Mouse (Mus musculus): ENCODE measurements around the gene Ppp1r3c. TPM values are rescaled to one million over a fixed set of nuclear protein-coding genes. Genes with fewer than 3 reads are reported as not detected.

Ppp1r3c gene
- polyA plus RNA-seq, 1 experiment, result 88.4 TPM

Other genes with a start within 250 kb of the Ppp1r3c start
- gene Hectd2, start 182.0 kb downstream of the Ppp1r3c start, polyA plus RNA-seq (2012; ENCODE audit: insufficient read depth, insufficient read length, missing spikeins), result 0.33 and 0.99 TPM in 2 replicates
- 31.2 and 34.7 TPM in 2 replicates for gene Tnks2, start 97.6 kb upstream of the Ppp1r3c start, polyA plus RNA-seq (2012; ENCODE audit: insufficient read depth, insufficient read length, missing spikeins)
- gene Fgfbp3, start 183.0 kb upstream of the Ppp1r3c start, polyA plus RNA-seq (2012; ENCODE audit: insufficient read depth, insufficient read length, missing spikeins), result 1.1 and 1.9 TPM in 2 replicates
- 8.0 and 10.8 TPM in 2 replicates for gene Btaf1, start 189.4 kb upstream of the Ppp1r3c start, polyA plus RNA-seq (2012; ENCODE audit: insufficient read depth, insufficient read length, missing spikeins)